Mouse (Mus musculus) heart, embryonic 15.5 days (tissue): Measurements from ENCODE around the gene Gm10800. TPM values are rescaled to one million over a fixed set of nuclear protein-coding genes. Genes with fewer than 3 reads are reported as not detected.
"Not testable (repeated sequence)": the region's sequence is repeated elsewhere in the genome, so short reads cannot be mapped to it uniquely, and the experiment has no call there.

Source experiments
- ATAC-seq: fragments of 200-750 bp; cut with Nextera tagmentation; replicated peaks from 2 replicates; pipeline ENCODE4 v1.8.0; 2017; ENCODE audit warnings: low read depth, moderate TSS enrichment; ENCODE audit not compliant: insufficient number of reproducible peaks, insufficient read depth, low FRiP score
- H3K27ac ChIP-seq: fragments of 300-500 bp; sonication (generic); 2 replicates; pipeline ENCODE4 v1.5.1; 2015; ENCODE audit warnings: mild to moderate bottlenecking, inconsistent platforms
- H3K27me3 ChIP-seq: fragments of 300-500 bp; sonication (generic); 2 replicates; pipeline ENCODE4 v1.6.1; 2015; ENCODE audit warnings: inconsistent platforms
- H3K36me3 ChIP-seq: fragments of 300-500 bp; sonication (generic); 2 replicates; pipeline ENCODE4 v1.6.1; 2015; ENCODE audit warnings: mild to moderate bottlenecking, inconsistent platforms
- H3K4me1 ChIP-seq: fragments of 300-500 bp; sonication (generic); replicated peaks from 2 replicates; pipeline ENCODE4 v1.6.1; 2015; ENCODE audit warnings: inconsistent platforms
- H3K4me2 ChIP-seq: fragments of 300-500 bp; sonication (generic); 2 replicates; pipeline ENCODE4 v1.6.1; 2015; ENCODE audit warnings: inconsistent platforms, mild to moderate bottlenecking, moderate library complexity
- H3K4me3 ChIP-seq: fragments of 300-500 bp; sonication (generic); 2 replicates; pipeline ENCODE4 v1.5.1; 2015; ENCODE audit warnings: mild to moderate bottlenecking, inconsistent platforms
- H3K9ac ChIP-seq: fragments of 300-500 bp; sonication (generic); 2 replicates; pipeline ENCODE4 v1.6.1; 2015; ENCODE audit warnings: mild to moderate bottlenecking, inconsistent platforms
- H3K9me3 ChIP-seq: fragments of 300-500 bp; sonication (generic); replicated peaks from 2 replicates; pipeline ENCODE4 v1.6.1; 2016; ENCODE audit warnings: inconsistent platforms
- WGBS: fragments of 180-500 bp; shearing (Covaris S2); methylation state at CpG from one replicate; pipeline ENCODE4 v1.1.7; 2015; ENCODE audit warnings: mixed read lengths; 5-methylcytosine and 5-hydroxymethylcytosine counted together
- polyA plus RNA-seq: library from polyadenylated mRNA; unstranded; fragments of >200 nt; fragmentation: Nextera tagmentation; extraction: Ambion mirVana; gene quantifications from 2 replicates; pipeline ENCODE4 v1.2.1, GENCODE M21; 2015

Gm10800 gene
- 1.8 TPM in 1 of 2 replicates, not detected in the other for polyA plus RNA-seq

GRCm38 (mm10) chr2:98667201-98667600 lies at the start of gene Gm10800:
Gene Gm10800 (minus strand): TSS chr2:98667301.
- H3K9me3 ChIP-seq, H3K4me1 ChIP-seq, H3K36me3 ChIP-seq, ATAC-seq, H3K4me3 ChIP-seq, H3K27me3 ChIP-seq, H3K9ac ChIP-seq, H3K27ac ChIP-seq, H3K4me2 ChIP-seq: not testable (repeated sequence)
- WGBS, result 80% methylated on average over 4 of the region's 4 CpGs

GRCm38 (mm10) chr2:98697533-98697932 lies 30.4 kb upstream of the Gm10800 start:
- no peaks in the 10 kb centered on the region for H3K27me3 ChIP-seq
- no peaks in the 10 kb centered on the region for H3K9me3 ChIP-seq
- no peak overlapping the region for H3K4me2 ChIP-seq
- H3K27ac ChIP-seq, result no peak overlapping the region
- H3K4me1 ChIP-seq, result no peaks in the 10 kb centered on the region
- WGBS, result 86% methylated on average over 1 of the region's 1 CpGs
- no peak overlapping the region for H3K9ac ChIP-seq
- H3K4me3 ChIP-seq, result no peak overlapping the region
- no peak for ATAC-seq
- H3K36me3 ChIP-seq, result no peaks in the 10 kb centered on the region

- not testable (repeated sequence) for H3K36me3 ChIP-seq, H3K9me3 ChIP-seq, H3K4me3 ChIP-seq, H3K9ac ChIP-seq, H3K27ac ChIP-seq, H3K4me1 ChIP-seq, ATAC-seq, H3K4me2 ChIP-seq, H3K27me3 ChIP-seq
- 70% methylated on average over 4 of the region's 5 CpGs for WGBS
Measured at GRCm38 (mm10) chr2:98661937-98662336, 5.2 kb downstream of the Gm10800 start, which contains the start of gene Gm10801. Gene Gm10801 (plus strand): TSS chr2:98662237.

Other genes starting within 250 kb of the Gm10800 start
- 0.48 TPM in 1 of 2 replicates, not detected in the other for gene Gm10801, start 5.1 kb downstream of the Gm10800 start, polyA plus RNA-seq